9 mouse cellular contexts compared by ENCODE assay signal in the genomic region with DNA sequence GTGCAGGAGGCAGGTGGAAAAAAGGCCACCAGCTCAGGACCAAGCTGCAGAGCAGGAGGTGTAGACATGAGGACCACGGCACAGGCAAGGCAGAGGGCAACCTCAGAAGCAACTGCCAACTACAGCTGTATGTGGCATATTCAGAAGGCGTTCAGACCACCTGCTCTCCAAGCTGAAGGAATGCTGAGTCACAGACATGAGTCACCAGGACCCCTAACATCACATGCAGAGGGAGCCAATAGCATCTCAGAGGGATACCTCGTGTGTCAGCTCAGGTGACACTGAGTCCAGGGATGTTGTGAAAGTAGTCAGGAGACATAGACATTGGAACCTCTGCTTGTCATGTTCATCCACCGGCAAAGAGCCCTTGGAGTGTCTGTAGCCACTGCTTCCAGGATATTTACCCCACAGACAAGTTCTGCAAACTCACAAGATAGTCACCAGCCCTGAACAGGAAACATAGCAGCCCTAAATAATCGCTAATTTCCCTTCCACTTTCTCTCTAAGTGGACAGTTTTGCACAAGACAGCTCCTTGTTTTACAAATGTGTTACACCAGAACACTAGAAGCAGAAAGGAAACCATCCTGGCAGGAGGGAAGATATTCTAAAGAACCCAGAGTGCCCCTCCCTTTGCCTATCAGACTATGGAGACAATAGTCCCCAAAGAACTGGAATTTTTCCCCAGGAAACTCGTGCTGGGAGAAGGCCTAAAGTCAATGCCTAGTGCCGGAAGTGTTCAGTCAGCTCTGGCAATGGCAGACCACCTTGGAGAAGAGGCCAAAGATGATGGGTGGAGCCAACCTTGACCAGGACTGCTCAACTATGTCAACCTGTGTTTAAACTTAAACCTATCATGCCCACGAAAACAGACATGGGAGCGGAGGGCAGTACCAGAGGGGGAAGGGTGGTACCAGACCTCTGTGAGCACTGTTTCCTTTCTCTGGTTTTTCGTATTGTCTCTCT.
DNase-seq lines count a peak whose midpoint lies in the region; ATAC-seq lines count a peak whose summit lies in the region.
"Had no signal": no experiment of that assay in that cellular context is flagged by ENCODE, and none has a peak within 500 bp of the region (broad histone marks: within the 10 kb centered on the region; RNA-seq: fewer than 3 reads in every experiment).

No protein-coding gene starts in this region.

- no peak for ATAC-seq in stomach, embryonic 16.5 days (ENCODE audit: insufficient read depth, low FRiP score)

- no peaks in the 10 kb centered on the region for H3K27me3 ChIP-seq in stomach, embryonic 16.5 days (ENCODE audit: control insufficient read depth, insufficient read depth, low read length)
- H3K27me3 ChIP-seq: limb, embryonic 12.5 days had no signal

- peak; percentile 56 for DNase-seq in kidney, adult 9 months
- DNase-seq in kidney, postnatal 4 days: no peak
- DNase-seq in ES-CJ7 (ENCODE audit: low read depth, low spot score): peak; percentile 97
- no peak for DNase-seq in cerebellum, adult 11 months
- DNase-seq in right cerebral cortex, adult 2 months (ENCODE audit: low spot score in 2 of 2): no peak
- DNase-seq: gastrocnemius, postnatal 10 days had no signal

- no peak overlapping the region for H3K4me3 ChIP-seq in brown adipose tissue, adult 24 weeks (ENCODE audit: insufficient read depth, low read depth, low read length)
- no peak overlapping the region for H3K4me3 ChIP-seq in stomach, embryonic 16.5 days (replicated peaks; ENCODE audit: low read length)
- H3K4me3 ChIP-seq: limb, embryonic 12.5 days had no signal

- peak overlapping the region; percentile 9; the same call in 1 of the 2 replicates for H3K9ac ChIP-seq in stomach, embryonic 16.5 days (ENCODE audit: low read length)
- H3K9ac ChIP-seq: limb, embryonic 12.5 days had no signal

- no peak overlapping the region for H3K4me2 ChIP-seq in stomach, embryonic 16.5 days (ENCODE audit: low read depth, low read length)
- H3K4me2 ChIP-seq: limb, embryonic 12.5 days had no signal

- no peaks in the 10 kb centered on the region for H3K9me3 ChIP-seq in stomach, embryonic 16.5 days (replicated peaks; ENCODE audit: control insufficient read depth, low read length)
- H3K9me3 ChIP-seq: limb, embryonic 12.5 days had no signal

- H3K36me3 ChIP-seq in stomach, embryonic 16.5 days (ENCODE audit: control insufficient read depth, insufficient read depth, low read length): 0 out of 2 replicates have a peak, but pooled peaks cover 4% of the 10 kb centered on the region

- WGBS in stomach, embryonic 16.5 days: 66% methylated on average over 10 of the region's 10 CpGs

- no peaks in the 10 kb centered on the region for H3K4me1 ChIP-seq in brown adipose tissue, adult 24 weeks (ENCODE audit: control insufficient read depth, insufficient read depth, insufficient read length, low read length)
- peaks cover 46% of the 10 kb centered on the region for H3K4me1 ChIP-seq in stomach, embryonic 16.5 days (ENCODE audit: control insufficient read depth, insufficient read depth, low read length)

- H3K27ac ChIP-seq in brown adipose tissue, adult 24 weeks (replicated peaks; ENCODE audit: low read depth, low read length): peak overlapping the region; percentile 58
- peak overlapping the region; percentile 43; the same call in 1 of the 2 replicates for H3K27ac ChIP-seq in stomach, embryonic 16.5 days (ENCODE audit: low read length)
- H3K27ac ChIP-seq: limb, embryonic 12.5 days had no signal

Comparison
In these comparisons a context has a peak if more than half of its experiments do, and no peak if none do; other contexts are left out.
1. DNase-seq: peak in kidney, adult 9 months (single experiment) and ES-CJ7 (single experiment); none in kidney, postnatal 4 days (0 of 2), cerebellum, adult 11 months (single experiment) and right cerebral cortex, adult 2 months (0 of 2).